Mouse (Mus musculus) left cerebral cortex, adult 2 months (tissue): ENCODE results near the gene Myl3. TPM values are rescaled to one million over a fixed set of nuclear protein-coding genes. Genes with fewer than 3 reads are reported as not detected.

Source experiments
- DNase-seq, 2 experiments: peaks; one replicate each; pipeline ENCODE4 v3.0.0; 2021 to 2022; ENCODE audit warnings: low spot score in 2 of 2, mixed read lengths in 1 of 2; ENCODE audit errors: extremely low spot score in 1 of 2
- H3K27ac ChIP-seq: fragments of 200-600 bp; 2 replicates; pipeline ENCODE4 v1.8.1; 2022
- H3K4me3 ChIP-seq: fragments of 200-600 bp; 2 replicates; pipeline ENCODE4 v1.8.1; 2022
- CTCF ChIP-seq: fragments of 200-600 bp; IDR thresholded peaks from 2 replicates; pipeline ENCODE4 v1.8.1; 2022; ENCODE audit warnings: antibody characterized with exemption, mild to moderate bottlenecking, moderate library complexity
- intact Hi-C: fragments of 180-260 bp; cut with DNase I; formaldehyde crosslinking; loops from one replicate; pipeline ENCODE4 v1.15.1; 2025
- total RNA-seq, 2 experiments: library from RNA; stranded (reverse); gene quantifications; 2 replicates each; pipeline ENCODE4 v1.2.3; 2021

Myl3 gene
- total RNA-seq, 2 experiments from 2014 or later = not detected

DNA sequence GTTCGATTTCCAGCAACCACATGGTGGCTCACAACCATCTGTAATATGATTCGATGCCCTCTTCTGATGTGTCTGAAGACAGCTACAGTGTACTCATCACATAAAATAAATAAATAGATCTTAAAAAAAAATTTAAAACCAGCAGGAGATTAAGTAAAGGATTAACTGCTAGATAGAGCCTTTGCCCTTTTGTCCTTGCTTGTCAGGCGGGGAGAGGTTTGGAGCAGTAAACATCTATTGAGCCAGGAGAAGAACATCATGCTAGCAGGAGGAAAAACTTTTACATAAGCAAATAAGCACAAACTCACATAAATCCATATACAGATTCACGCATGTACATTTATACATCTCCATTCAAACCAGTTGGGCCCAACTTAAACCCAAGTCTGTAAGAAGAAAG lies 29.1 kb upstream of the Myl3 start:
- intact Hi-C loops = no loop called here

DNA sequence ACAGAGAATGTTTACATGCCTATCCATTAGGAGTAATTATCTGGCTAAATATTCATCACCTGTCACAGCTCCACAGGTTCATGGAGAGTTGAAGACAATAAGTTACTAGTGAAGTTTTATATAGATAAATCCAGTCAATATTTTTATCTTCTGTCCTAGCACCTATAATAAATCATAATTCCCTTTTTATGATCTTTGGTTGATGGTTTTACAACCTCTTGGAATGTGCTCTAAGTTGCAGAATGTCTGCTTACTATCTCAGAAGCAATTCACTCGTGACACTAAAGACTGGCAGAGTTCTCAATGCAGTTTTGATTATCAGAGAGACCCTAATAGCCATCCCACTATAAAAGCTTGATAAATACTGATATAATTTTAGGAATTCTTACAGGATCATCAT lies 28.3 kb upstream of the Myl3 start:
- no peak overlapping the region for H3K4me3 ChIP-seq
- no peak for DNase-seq
- TF ChIP-seq CTCF = no peak
- no peak overlapping the region for H3K27ac ChIP-seq
- intact Hi-C loops = no loop called here

More for the DNA sequence above, 29.1 kb upstream of the Myl3 start:
- no peak for DNase-seq
- no peak for TF ChIP-seq CTCF
- H3K27ac ChIP-seq = no peak overlapping the region
- H3K4me3 ChIP-seq = no peak overlapping the region

DNA sequence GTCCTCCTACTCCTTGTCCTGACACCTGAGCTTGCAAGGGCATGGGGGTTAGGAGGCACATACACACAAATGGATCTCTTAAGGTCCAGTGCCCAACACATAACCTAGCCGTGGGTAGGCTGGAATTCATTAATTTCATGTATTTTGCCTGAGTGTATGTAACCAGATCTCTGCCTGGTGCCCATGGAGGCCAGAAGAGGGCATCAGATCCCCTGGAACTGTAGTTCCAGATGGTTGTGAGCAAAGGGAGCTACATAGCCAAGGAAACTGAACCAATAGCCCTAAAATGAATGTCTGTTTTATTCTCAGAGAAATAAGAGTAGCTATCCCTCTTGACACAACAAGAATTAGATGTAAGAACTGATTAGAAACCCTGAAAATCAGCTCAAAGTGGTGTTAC lies 26.2 kb upstream of the Myl3 start:
- intact Hi-C loops = loop anchor here (5.0 kb wide), 1 partner anchor 42 kb away; no protein-coding TSS in a partner anchor
- no peak for DNase-seq
- H3K4me3 ChIP-seq = no peak overlapping the region
- peak; percentile 40 for TF ChIP-seq CTCF
- no peak overlapping the region for H3K27ac ChIP-seq

DNA sequence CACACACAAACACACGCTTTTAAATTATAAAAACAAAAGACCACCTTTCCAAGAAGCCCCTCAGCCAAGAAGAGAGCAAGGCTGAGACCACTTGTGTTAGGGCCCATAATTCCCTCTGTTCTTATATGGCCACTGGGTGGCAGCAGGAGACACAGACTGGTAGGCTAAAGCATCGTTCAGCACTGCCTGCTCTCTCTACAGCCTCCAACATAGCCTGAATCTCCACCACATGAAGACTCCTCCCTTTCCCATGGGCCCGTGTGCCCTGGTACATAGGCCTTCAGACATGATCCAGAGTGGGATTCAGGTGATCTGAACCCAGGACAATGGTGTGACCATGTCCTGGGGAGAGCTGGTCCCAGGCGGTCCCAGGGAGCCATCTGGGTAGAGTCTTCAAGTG lies 24.9 kb upstream of the Myl3 start:
- DNase-seq = peak; percentile 62 to 64
- H3K27ac ChIP-seq = no peak overlapping the region
- intact Hi-C loops = loop anchor here (1.0 to 5.0 kb wide), 3 partner anchors 41 to 155 kb away; no protein-coding TSS in a partner anchor
- no peak overlapping the region for H3K4me3 ChIP-seq
- peak; percentile 82 for TF ChIP-seq CTCF

DNA sequence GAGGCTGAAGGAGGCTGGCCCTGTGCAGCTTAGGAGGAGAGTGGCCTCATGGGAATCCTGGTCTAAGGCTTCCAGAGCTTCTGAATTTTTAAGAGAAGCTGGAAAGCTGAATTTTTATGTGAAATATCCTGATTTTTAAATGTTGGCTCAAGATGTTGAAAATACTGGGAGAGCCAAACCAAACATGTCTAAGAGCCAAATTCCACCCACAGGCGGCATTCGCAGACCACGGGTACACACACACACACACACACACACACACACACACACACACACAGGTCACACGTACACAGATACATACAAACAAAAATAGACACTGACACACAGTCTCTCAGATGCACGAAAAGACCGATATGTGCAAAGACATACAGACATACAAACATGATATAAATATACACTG lies 23.6 kb upstream of the Myl3 start:
- DNase-seq = no peak
- Histone ChIP-seq H3K4me3 (no peak overlapping the region), H3K27ac (no peak overlapping the region)
- intact Hi-C loops = loop anchor here (5.0 kb wide), 1 partner anchor 39 kb away; no protein-coding TSS in a partner anchor
- TF ChIP-seq CTCF = no peak

DNA sequence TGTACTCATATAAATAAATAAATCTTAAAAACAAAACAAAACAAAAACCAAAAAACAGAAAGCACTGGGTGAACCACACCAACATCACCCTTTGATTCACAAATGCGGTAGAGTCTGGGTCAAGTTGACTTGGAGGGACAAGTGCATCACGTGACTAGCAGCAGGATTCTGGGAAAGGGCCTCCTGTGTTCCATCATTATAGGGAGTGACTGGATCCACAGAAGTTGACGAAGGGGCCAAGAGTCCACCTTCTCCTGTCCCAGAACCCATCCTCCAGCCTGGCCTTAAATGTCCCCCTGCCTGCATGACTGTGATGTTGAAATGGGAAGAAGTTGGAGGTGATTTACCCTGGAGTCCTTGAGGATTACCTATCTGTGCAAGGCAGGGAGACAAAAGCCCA lies 22.9 kb upstream of the Myl3 start:
- intact Hi-C loops = loop anchor here (5.0 kb wide), 1 partner anchor 38 kb away; no protein-coding TSS in a partner anchor

DNA sequence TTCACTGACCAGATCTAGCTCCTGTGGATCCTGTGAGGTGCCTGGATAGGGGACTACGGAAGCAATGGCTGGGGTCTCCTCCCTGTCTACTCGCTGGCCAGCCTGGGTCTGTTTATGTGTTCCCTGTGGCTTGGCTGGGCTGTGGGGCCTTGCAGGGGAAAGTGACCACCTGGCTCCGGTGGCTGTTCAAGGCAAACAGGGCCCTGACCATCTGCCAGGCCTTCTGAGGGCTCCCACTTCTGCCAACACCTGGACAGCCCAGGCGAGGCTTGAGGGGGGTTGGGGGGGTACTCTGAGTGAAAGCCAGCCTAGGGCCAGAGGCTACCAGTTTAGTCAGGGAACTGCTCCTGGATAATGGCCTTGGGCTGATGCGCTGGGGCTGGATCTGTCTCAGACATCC lies 21.7 kb upstream of the Myl3 start:
- Histone ChIP-seq H3K4me3 (no peak overlapping the region), H3K27ac (no peak overlapping the region)
- intact Hi-C loops = loop anchor here (5.0 kb wide), 1 partner anchor 37 kb away; no protein-coding TSS in a partner anchor
- DNase-seq = no peak
- no peak for TF ChIP-seq CTCF

More for the DNA sequence above, 22.9 kb upstream of the Myl3 start:
- DNase-seq = no peak
- no peak for TF ChIP-seq CTCF
- H3K4me3 ChIP-seq = no peak overlapping the region
- no peak overlapping the region for H3K27ac ChIP-seq

DNA sequence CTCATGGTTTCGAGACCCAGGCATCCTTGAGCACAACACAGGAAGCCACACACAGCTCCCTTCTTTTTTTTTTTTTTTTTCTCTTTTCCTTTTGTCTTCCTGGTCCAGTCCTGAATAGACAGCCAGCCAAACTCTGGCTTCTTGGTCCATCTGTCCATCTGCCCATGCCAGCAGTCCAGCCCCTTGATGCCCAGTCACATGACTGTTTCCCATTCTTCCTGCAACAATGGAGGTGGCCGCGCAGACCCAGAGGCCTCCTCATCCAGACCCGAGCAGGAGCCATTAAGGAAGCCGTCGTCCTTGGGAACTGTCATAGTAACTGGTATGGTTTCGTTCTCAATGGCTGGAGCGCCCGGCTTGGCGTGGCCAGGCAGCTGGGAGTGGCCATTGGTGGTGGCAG lies 19.6 kb upstream of the Myl3 start:
- intact Hi-C loops = no loop called here
- TF ChIP-seq CTCF = no peak
- DNase-seq = no peak
- Histone ChIP-seq H3K4me3 (no peak overlapping the region), H3K27ac (no peak overlapping the region)

DNA sequence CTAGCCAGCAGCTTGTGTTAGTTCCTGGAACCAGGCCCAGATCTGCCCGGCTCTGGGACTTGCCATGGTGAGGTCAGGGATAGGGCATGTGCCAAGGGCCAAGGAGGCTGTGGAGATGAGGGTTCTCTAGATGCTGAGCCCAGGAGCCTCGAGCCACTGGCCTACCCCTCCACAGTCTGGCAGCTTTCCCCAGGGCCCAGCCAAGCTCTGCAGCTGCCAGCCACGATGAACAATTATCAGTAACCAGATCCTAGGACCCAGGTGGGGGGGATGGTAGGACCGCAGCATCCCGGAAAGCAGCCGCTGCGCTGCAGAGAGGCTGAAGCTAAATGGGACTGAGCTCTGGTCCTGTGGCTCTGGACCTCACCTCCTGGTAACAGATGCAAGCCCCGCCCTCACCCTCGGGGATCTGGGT lies 15.9 kb upstream of the Myl3 start:
- intact Hi-C loops = no loop called here
- DNase-seq = peak in 1 of 2 experiments; percentile 33
- TF ChIP-seq CTCF = no peak
- Histone ChIP-seq H3K4me3 (no peak overlapping the region), H3K27ac (no peak overlapping the region)

DNA sequence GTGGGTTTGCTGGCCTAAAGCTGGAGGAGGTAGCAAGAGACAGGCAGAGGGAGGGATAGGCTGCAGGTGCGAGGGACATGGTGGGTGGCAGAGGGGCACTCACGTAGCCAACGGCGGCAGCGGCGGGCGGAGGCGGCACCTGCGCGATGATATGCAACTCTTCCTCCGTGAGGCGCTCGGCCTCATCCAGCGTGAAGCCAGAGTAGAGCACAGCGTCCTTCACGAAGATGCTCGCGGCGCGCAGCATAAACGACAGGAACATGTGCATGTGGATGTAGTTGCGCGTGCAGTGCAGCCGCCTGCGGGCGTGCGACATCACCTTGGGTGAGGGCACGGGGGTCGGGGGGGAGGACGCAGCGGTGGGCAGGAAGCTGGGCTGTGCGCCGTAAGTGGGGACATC lies 14.8 kb upstream of the Myl3 start:
- no peak for TF ChIP-seq CTCF
- peak; percentile 32 to 46 for DNase-seq
- H3K4me3 ChIP-seq = peak overlapping the region; percentile 39
- intact Hi-C loops = no loop called here
- 0 out of 2 replicates have a peak overlapping the region, but pooled peaks have one; percentile 4 for H3K27ac ChIP-seq

DNA sequence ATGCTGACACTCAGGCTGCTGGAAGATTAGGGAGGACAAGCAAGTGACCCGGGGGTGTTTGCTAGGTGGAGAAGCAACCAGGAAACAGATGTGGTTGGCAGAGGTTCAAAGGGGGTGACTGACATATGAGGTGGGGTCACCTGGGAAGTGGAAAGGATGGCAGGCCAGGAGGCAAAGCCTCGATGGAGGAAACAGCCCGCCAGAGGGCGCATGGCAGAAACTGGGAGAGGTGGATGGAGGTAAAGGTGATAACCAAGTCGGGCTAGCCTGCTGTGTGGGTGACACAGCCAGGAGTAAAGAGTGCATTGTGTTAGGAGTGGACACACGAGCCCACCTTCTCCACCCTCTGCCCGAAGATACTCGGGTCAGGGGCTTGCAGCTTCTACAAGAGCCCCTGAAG lies 11.8 kb upstream of the Myl3 start:
- no peak overlapping the region for H3K27ac ChIP-seq
- no peak overlapping the region for H3K4me3 ChIP-seq
- DNase-seq = peak in 1 of 2 experiments; percentile 57
- intact Hi-C loops = loop anchor here (2.0 kb wide), 2 partner anchors 51 to 141 kb away; no protein-coding TSS in a partner anchor
- TF ChIP-seq CTCF = peak; percentile 66

DNA sequence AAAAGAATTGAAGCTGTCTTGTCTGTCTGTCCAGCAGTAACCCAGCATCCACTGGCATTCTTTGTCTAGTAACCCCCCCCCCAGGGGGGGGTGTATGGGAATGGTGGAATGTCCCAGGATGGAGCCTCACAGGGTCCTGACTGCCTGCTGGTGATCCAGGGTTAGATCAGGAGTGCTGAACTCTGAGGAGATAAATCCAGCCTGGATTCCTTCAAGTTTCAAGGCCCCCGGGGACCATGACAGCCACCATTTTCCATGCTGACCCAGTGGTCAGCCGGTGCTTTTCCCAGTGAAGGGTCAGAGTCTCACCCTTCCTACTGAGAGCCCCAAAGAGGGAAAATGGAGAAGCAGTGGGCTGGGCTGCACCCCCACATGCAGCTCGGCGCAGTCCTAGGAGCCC lies 9.8 kb upstream of the Myl3 start:
- Histone ChIP-seq H3K27ac (no peak overlapping the region), H3K4me3 (no peak overlapping the region)
- DNase-seq = no peak
- intact Hi-C loops = loop anchor here (2.0 kb wide), 2 partner anchors 49 to 139 kb away; no protein-coding TSS in a partner anchor
- TF ChIP-seq CTCF = no peak

DNA sequence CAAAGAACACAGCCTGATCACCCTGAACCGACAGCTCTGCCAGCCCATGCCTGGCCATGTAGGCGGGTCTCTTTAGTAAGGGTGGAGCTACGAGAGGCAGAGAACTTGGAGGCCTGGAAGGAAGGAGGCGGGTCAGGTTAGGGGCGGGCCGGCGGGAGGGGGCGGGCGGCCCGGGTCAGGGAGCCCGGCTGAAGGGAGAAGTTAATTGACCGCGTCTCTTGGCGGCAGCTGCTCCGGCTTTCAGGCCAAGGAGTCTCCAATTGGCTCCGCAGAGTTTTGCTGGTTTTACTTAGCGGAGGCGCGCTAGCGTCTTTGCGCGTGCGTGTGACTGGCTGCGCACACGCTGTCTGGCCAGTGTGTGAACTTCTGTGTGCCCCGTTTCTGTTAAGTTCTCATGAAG lies 9.0 kb upstream of the Myl3 start:
- intact Hi-C loops = no loop called here
- TF ChIP-seq CTCF = no peak
- peak; percentile 43 to 60 for DNase-seq
- H3K27ac ChIP-seq = no peak overlapping the region
- peak overlapping the region; percentile 48 for H3K4me3 ChIP-seq
